Mouse (Mus musculus): Measurements from ENCODE around the gene Sidt2. TPM values are rescaled to one million over a fixed set of nuclear protein-coding genes. Genes with fewer than 3 reads are reported as not detected.
A peak's percentile ranks its signal among the peaks of the same experiment; 100 is the strongest.

Sidt2 gene
- total RNA-seq, 1 experiment from 2014 or later = 105 TPM

GRCm38 (mm10) chr9:45932571-45933415 lies 22.3 kb downstream of the Sidt2 start:
- ATAC-seq (ENCODE audit: extremely low read depth, insufficient number of reproducible peaks, low FRiP score, poor library complexity, severe bottlenecking) = no peak

- ATAC-seq (ENCODE audit: extremely low read depth, insufficient number of reproducible peaks, low FRiP score, poor library complexity, severe bottlenecking) = no peak
Observed at GRCm38 (mm10) chr9:45931958-45932357, 23.1 kb downstream of the Sidt2 start.

DNA sequence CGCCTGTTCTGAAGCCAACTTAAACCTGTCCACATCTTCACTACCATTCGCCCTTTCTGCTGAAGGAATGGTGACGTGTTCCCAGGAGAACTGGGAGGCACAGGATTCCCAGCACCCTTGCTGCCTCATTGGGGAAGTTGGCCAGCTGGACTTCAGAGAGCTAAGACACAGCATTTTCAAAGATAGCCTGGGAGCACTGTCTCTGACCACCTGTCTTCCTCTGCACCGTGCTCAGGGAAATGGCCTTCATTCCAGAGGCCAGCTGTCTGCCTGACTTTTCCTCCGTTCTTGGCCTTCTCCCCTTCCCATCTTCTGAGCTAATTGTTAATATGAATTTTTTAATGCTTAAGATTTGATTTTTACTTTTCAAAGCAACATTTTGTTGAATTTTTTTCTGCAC lies 25.8 kb downstream of the Sidt2 start:
- no peak for ATAC-seq (ENCODE audit: extremely low read depth, insufficient number of reproducible peaks, low FRiP score, poor library complexity, severe bottlenecking)

DNA sequence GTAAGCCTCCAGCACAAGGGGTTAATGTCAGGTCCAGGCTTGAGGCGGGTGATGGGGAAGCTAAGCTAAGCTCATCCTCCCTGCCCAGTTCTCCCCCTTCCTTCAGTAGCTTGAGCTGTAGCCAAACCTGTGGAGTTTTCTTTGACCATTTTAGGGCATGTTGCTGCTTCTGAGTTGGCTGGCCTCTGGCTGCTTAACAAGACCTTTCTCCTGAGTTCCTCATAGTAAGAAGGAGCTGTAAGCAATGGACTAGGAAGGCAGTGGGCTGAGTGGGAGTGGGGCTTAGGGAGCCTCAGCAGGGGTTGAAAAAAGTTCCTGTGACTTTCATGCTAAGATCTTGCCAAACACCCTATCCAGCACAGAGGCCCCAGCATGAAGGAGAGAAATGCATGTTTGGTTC lies 35.2 kb downstream of the Sidt2 start:
- no peak for ATAC-seq (ENCODE audit: extremely low read depth, insufficient number of reproducible peaks, low FRiP score, poor library complexity, severe bottlenecking)

DNA sequence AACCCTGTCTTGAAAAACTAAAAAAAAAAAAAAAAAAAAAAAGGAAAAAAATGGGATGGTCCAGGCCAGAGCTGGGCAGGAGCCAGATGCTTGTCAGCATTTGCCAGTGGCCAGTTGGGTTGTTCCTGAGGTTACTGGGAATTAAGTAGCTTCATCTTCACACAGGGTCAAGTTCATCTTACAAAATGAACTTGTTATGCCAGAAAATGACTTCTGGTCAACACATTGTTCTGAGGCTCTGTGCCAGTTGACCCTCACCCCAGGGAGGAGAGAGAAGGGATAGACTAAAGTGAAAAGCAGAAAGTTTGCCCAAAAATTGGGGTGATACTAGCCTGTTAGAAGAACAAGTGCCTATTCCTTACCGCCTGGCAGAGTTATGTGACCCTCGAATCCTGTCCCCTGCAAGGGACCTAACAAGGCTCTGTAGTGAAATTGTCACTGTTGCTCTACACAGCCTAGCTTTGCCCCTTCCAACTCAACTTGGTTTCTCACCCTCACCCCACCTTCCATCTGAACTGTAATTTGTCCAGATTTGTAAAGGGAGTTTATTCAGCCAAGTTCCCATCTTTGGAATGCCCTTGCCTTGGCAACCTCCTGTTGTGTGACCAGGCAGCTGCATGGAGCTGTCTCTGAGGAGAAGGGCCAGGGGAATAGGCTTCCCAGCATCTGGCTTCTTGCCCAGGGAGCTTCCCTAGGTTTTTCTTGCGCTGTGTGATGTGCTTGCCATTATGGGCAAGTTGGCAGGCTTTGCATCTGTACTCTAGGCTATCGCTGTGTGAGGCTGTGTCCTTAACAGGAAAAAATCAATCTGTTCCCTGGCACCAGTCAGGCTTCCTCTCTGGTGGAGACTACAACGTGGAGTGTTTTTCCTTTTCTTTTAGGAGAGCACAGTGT lies 37.8 kb downstream of the Sidt2 start:
- no peak for ATAC-seq (ENCODE audit: extremely low read depth, insufficient number of reproducible peaks, low FRiP score, poor library complexity, severe bottlenecking)

DNA sequence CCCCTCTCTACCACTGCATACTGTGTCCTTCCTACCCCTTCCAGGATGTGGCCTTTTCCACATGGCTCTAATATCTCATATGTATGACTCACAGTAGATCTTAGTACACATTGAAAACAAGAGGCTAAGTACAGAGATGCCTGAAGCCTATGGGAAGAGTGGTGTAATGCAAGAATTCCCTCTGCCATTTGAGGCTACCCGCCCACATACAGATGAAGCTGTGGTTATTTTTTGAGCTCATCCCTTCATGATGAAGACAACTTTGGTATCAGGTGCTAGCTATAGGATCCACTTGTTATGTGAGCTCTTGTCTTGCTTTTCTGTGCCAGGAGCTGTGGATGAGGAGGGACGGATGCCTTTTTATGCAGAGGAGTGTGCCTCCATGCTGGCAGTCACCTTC lies 39.4 kb downstream of the Sidt2 start:
- no peak for ATAC-seq (ENCODE audit: extremely low read depth, insufficient number of reproducible peaks, low FRiP score, poor library complexity, severe bottlenecking)

DNA sequence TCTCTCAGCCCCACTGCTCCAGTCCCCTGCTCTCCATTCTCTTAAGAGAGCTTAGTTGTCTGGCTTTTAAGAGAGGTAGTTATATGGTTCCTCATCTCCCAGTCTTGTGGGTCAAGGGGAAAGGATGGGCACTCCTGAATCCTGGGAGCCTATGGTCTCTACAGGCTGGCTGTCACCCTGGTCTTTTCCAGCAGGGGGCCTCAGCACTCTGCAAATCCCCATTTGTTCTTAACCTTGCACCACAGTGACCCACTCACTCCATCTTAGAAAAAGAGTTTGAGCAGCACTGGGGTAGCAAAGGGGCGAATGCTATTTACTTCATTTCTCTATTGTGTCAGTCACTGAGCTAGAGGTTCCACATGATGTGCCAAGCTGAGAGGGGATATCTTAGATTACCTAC lies 43.4 kb downstream of the Sidt2 start:
- ATAC-seq (ENCODE audit: extremely low read depth, insufficient number of reproducible peaks, low FRiP score, poor library complexity, severe bottlenecking) = peak; percentile 47; the same call in 1 of the 2 replicates

GRCm38 (mm10) chr9:45910995-45911394 lies 44.1 kb downstream of the Sidt2 start:
- ATAC-seq (ENCODE audit: extremely low read depth, insufficient number of reproducible peaks, low FRiP score, poor library complexity, severe bottlenecking) = no peak

DNA sequence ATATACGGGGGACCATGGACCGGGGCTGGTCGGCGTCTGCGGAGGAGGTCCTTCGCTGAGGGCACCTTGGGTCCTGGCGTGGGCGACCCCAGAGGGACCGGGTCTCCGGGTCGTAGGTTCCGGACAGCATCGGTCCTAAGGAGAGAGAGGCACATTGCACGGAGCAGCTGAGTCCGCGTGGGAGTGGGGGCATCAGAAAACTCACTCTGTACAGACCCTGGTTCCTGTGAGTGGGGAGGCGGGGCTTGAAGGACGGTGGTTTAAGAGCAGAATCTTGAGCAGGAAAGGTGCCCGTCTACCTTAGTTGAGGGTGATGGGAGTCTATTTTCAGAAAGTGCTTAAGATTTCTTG lies 48.0 kb downstream of the Sidt2 start:
- ATAC-seq (ENCODE audit: extremely low read depth, insufficient number of reproducible peaks, low FRiP score, poor library complexity, severe bottlenecking) = no peak

- ATAC-seq (ENCODE audit: extremely low read depth, insufficient number of reproducible peaks, low FRiP score, poor library complexity, severe bottlenecking) = peak; percentile 69
Observed at GRCm38 (mm10) chr9:45906355-45907077, 48.5 kb downstream of the Sidt2 start, which contains the start of the genes Pcsk7 and Rnf214. Gene Pcsk7 (plus strand): TSS chr9:45906497. Gene Rnf214 (minus strand): TSS chr9:45906911.

DNA sequence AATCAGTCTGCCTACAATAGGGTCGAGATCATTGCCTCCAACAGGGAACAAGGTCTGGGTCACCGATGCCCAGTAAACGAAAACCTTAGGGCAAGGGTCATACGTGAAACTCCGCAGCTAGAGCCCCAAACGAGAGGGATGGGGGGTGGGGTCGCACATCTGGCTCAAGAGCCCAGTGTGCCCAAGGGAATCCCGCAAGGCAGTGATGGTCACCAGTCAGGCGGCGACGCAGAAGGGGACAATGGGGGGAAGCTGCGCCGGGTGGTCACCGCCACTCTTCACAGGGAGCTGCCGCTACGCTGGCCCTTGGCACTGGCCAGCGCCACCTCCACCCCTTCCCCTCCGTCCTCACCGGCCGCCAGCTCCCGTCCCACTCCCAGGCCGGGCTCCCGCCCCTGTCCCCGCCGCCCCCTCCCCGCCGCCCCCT lies 49.2 kb downstream of the Sidt2 start:
- no peak for ATAC-seq (ENCODE audit: extremely low read depth, insufficient number of reproducible peaks, low FRiP score, poor library complexity, severe bottlenecking)

- ATAC-seq (ENCODE audit: extremely low read depth, insufficient number of reproducible peaks, low FRiP score, poor library complexity, severe bottlenecking) = no peak
Observed at GRCm38 (mm10) chr9:45905196-45905595, 49.9 kb downstream of the Sidt2 start.

DNA sequence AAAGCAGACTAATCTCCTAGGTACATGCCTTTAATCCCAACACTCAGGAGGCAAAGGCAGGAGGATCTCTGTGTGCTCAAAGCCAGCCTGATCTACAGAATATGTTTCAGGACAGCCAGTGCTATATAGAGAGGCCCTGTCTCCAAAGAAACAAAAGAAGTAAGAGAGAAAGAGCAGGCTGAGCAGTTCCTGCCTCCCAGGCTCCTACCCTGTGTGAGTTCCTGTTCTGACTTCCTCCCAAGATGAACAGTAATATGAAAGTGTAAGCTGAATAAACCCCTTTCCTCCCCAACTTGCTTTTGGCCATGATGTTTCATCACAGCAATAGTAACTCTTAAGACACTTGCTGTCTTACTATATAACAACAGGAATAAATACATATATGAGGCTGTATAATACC lies 61.4 kb downstream of the Sidt2 start:
- no peak for ATAC-seq (ENCODE audit: extremely low read depth, insufficient number of reproducible peaks, low FRiP score, poor library complexity, severe bottlenecking)

Other genes with a start within 250 kb of the Sidt2 start
- 20.1 and 21.9 TPM in 2 replicates for gene Cep164, start 126.6 kb downstream of the Sidt2 start, total RNA-seq (2017)
- 0.70 and 0.86 TPM in 2 replicates for gene Bace1, start 116.7 kb downstream of the Sidt2 start, total RNA-seq (2017)
- 36.6 and 42.8 TPM in 2 replicates for gene Pcsk7, start 48.8 kb downstream of the Sidt2 start, total RNA-seq (2017)
- gene Rnf214, start 48.3 kb downstream of the Sidt2 start, total RNA-seq (2017) = 48.1 and 50.2 TPM in 2 replicates
- 1.5 and 4.5 TPM in 2 replicates for gene Tagln, start 19.2 kb downstream of the Sidt2 start, total RNA-seq (2017)
- gene Pafah1b2, start 57.4 kb upstream of the Sidt2 start, total RNA-seq (2017) = 66.4 and 75.7 TPM in 2 replicates
- 34.0 and 34.7 TPM in 2 replicates for gene Sik3, start 57.6 kb upstream of the Sidt2 start, total RNA-seq (2017)